Mouse (Mus musculus) neural tube, embryonic 12.5 days (tissue): Measurements from ENCODE around the gene Vars. TPM values are rescaled to one million over a fixed set of nuclear protein-coding genes. Genes with fewer than 3 reads are reported as not detected.
"Not testable (repeated sequence)": the region's sequence is repeated elsewhere in the genome, so short reads cannot be mapped to it uniquely, and the experiment has no call there.

Experiments
- ATAC-seq: fragments of 200-750 bp; cut with Nextera tagmentation; 2 replicates; pipeline ENCODE4 v1.8.0; 2017; ENCODE audit warnings: low read depth, mild to moderate bottlenecking, moderate TSS enrichment, moderate library complexity; ENCODE audit not compliant: low FRiP score
- H3K27ac ChIP-seq: fragments of 300-500 bp; sonication (generic); 2 replicates; pipeline ENCODE4 v1.5.1; 2016
- H3K27me3 ChIP-seq: fragments of 300-500 bp; sonication (generic); replicated peaks from 2 replicates; pipeline ENCODE4 v1.6.1; 2016; ENCODE audit warnings: mild to moderate bottlenecking
- H3K36me3 ChIP-seq: fragments of 300-500 bp; sonication (generic); 2 replicates; pipeline ENCODE4 v1.6.1; 2016; ENCODE audit warnings: mild to moderate bottlenecking
- H3K4me1 ChIP-seq: fragments of 300-500 bp; sonication (generic); 2 replicates; pipeline ENCODE4 v1.6.1; 2016
- H3K4me2 ChIP-seq: fragments of 300-500 bp; sonication (generic); replicated peaks from 2 replicates; pipeline ENCODE4 v1.6.1; 2016; ENCODE audit warnings: mild to moderate bottlenecking
- H3K4me3 ChIP-seq: fragments of 300-500 bp; sonication (generic); 2 replicates; pipeline ENCODE4 v1.5.1; 2016
- H3K9ac ChIP-seq: fragments of 300-500 bp; sonication (generic); 2 replicates; pipeline ENCODE4 v1.6.1; 2016; ENCODE audit warnings: mild to moderate bottlenecking
- H3K9me3 ChIP-seq: fragments of 300-500 bp; sonication (generic); 2 replicates; pipeline ENCODE4 v1.6.1; 2016; ENCODE audit warnings: mild to moderate bottlenecking
- WGBS: fragments of 180-500 bp; shearing (Covaris S2); methylation state at CpG from one replicate; pipeline ENCODE4 v1.1.7; 2016; 5-methylcytosine and 5-hydroxymethylcytosine counted together
- polyA plus RNA-seq: library from polyadenylated mRNA; unstranded; fragments of >200 nt; fragmentation: Nextera tagmentation; extraction: Ambion mirVana; gene quantifications from 2 replicates; pipeline ENCODE4 v1.2.1, GENCODE M21; 2016

The Vars gene
- polyA plus RNA-seq, 1 experiment from 2014 or later = 118 TPM

GRCm38 (mm10) chr17:34959130-34959778 is 41.5 kb upstream of the Vars start, which contains the start of gene Hspa1b:
Gene Hspa1b, minus strand, starts transcription at chr17:34959238.
- WGBS = under 1% methylated on average over 32 of the region's 32 CpGs
- H3K27ac ChIP-seq, H3K9me3 ChIP-seq, H3K36me3 ChIP-seq, H3K4me1 ChIP-seq: not testable (repeated sequence)
- Histone ChIP-seq H3K27me3 (peaks cover 20% of the 10 kb centered on the region), H3K9ac (0 out of 2 replicates have a peak within 1 kb of the TSS, but pooled peaks have one; percentile 33), H3K4me3 (peak within 1 kb of the TSS; percentile 40), H3K4me2 (peak within 1 kb of the TSS; percentile 78)
- peak; percentile 95 for ATAC-seq

- peaks cover 17% of the 10 kb centered on the region for H3K27me3 ChIP-seq
- H3K27ac ChIP-seq = no peak overlapping the region
- WGBS = 16% methylated on average over 12 of the region's 12 CpGs
- peak overlapping the region; percentile 78 for H3K4me2 ChIP-seq
- no peaks in the 10 kb centered on the region for H3K9me3 ChIP-seq
- peak overlapping the region; percentile 40 for H3K4me3 ChIP-seq
- no peak for ATAC-seq
- peaks cover 9% of the 10 kb centered on the region for H3K4me1 ChIP-seq
- H3K9ac ChIP-seq = 0 out of 2 replicates have a peak overlapping the region, but pooled peaks have one; percentile 33
- no peaks in the 10 kb centered on the region for H3K36me3 ChIP-seq
Observed at GRCm38 (mm10) chr17:34959881-34960515, 40.8 kb upstream of the Vars start.

- peaks cover 8% of the 10 kb centered on the region for H3K27me3 ChIP-seq
- H3K4me3 ChIP-seq = no peak overlapping the region
- H3K9me3 ChIP-seq = no peaks in the 10 kb centered on the region
- no peak for ATAC-seq
- H3K4me1 ChIP-seq = peaks cover 9% of the 10 kb centered on the region
- H3K9ac ChIP-seq = no peak overlapping the region
- H3K36me3 ChIP-seq = no peaks in the 10 kb centered on the region
- H3K4me2 ChIP-seq = no peak overlapping the region
- H3K27ac ChIP-seq = no peak overlapping the region
Observed at GRCm38 (mm10) chr17:34960702-34961493, 39.9 kb upstream of the Vars start.

DNA sequence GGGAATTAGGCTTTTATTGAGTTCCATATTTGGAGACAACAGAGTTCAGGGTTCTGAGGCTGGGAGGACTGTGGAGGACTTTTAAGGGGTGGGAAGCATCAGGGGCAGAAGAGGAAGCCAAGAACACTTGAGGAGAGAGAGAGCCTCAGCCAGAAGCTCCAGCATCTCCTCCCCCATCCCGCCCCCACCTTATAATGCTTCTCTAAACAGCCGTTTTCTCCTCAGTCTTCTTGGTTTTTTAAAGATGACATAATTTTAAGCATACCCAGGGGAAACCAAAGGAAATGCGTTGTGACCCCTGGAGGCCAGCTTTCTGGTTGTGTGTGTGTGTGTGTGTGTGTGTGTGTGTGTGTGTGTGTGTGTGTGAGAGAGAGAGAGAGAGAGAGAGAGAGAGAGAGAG is 38.7 kb upstream of the Vars start:
- no peak overlapping the region for H3K4me2 ChIP-seq
- H3K9ac ChIP-seq = no peak overlapping the region
- no peak overlapping the region for H3K27ac ChIP-seq
- no peaks in the 10 kb centered on the region for H3K9me3 ChIP-seq
- ATAC-seq = no peak
- H3K36me3 ChIP-seq = no peaks in the 10 kb centered on the region
- H3K27me3 ChIP-seq = peaks cover 6% of the 10 kb centered on the region
- WGBS = 41% methylated on average over 3 of the region's 3 CpGs
- H3K4me1 ChIP-seq = peaks cover 9% of the 10 kb centered on the region
- H3K4me3 ChIP-seq = no peak overlapping the region

GRCm38 (mm10) chr17:34962841-34963240 is 37.9 kb upstream of the Vars start:
- Histone ChIP-seq H3K27ac (no peak overlapping the region), H3K9me3 (no peaks in the 10 kb centered on the region), H3K27me3 (peaks cover 10% of the 10 kb centered on the region), H3K4me1 (peaks cover 9% of the 10 kb centered on the region), H3K36me3 (no peaks in the 10 kb centered on the region), H3K9ac (no peak overlapping the region), H3K4me2 (no peak overlapping the region), H3K4me3 (no peak overlapping the region)
- WGBS = 33% methylated on average over 1 of the region's 1 CpGs
- no peak for ATAC-seq

- Histone ChIP-seq H3K4me2 (no peak overlapping the region), H3K4me1 (peaks cover 5% of the 10 kb centered on the region; the same call in 1 of the 2 replicates), H3K27me3 (peaks cover 28% of the 10 kb centered on the region), H3K27ac (no peak overlapping the region), H3K9me3 (no peaks in the 10 kb centered on the region), H3K36me3 (no peaks in the 10 kb centered on the region), H3K4me3 (no peak overlapping the region), H3K9ac (0 out of 2 replicates have a peak overlapping the region, but pooled peaks have one; percentile 8)
- WGBS = 30% methylated on average over 1 of the region's 1 CpGs
- no peak for ATAC-seq
Observed at GRCm38 (mm10) chr17:34964640-34965049, 36.1 kb upstream of the Vars start.

- peaks cover 31% of the 10 kb centered on the region for H3K27me3 ChIP-seq
- 84% methylated on average over 5 of the region's 5 CpGs for WGBS
Observed at GRCm38 (mm10) chr17:34965627-34966026, 35.2 kb upstream of the Vars start.

DNA sequence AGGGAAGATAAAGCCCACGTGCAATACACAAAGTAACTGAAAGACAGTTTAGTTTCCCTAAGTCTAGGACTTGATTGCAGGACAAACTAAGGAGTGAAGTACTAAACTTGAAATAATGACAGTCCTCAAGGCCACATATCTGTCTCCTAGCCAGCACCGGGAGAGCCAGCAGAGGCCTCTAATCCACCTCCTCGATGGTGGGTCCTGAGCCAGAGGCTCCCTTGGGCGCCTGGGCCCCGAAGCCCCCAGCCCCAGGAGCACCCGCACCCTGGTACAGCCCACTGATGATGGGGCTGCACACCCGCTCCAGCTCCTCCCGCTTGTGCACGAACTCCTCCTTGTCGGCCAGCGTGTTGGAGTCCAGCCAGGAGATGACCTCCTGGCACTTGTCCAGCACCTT is 31.0 kb upstream of the Vars start, which contains the start of gene Gm20481:
TSS of gene Gm20481 (plus strand) at position 91 of the 400 bp plus-strand sequence.
- 71% methylated on average over 8 of the region's 11 CpGs for WGBS

More at GRCm38 (mm10) chr17:34965627-34966026, 35.2 kb upstream of the Vars start:
- Histone ChIP-seq H3K9ac (no peak overlapping the region), H3K4me1 (no peaks in the 10 kb centered on the region), H3K4me2 (no peak overlapping the region), H3K4me3 (no peak overlapping the region), H3K36me3 (no peaks in the 10 kb centered on the region), H3K9me3 (no peaks in the 10 kb centered on the region), H3K27ac (no peak overlapping the region)
- ATAC-seq = no peak

DNA sequence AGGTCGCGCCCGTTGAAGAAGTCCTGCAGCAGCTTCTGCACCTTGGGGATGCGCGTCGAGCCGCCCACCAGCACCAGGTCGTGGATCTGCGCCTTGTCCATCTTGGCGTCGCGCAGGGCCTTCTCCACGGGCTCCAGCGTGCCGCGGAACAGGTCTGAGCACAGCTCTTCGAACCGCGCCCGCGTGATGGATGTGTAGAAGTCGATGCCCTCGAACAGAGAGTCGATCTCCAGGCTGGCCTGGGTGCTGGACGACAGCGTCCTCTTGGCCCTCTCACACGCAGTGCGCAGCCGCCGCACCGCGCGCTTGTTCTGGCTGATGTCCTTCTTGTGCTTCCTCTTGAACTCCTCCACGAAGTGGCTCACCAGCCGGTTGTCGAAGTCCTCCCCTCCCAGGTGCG is 29.9 kb upstream of the Vars start:
- H3K36me3 ChIP-seq, H3K27ac ChIP-seq, H3K9me3 ChIP-seq, H3K4me1 ChIP-seq, H3K4me2 ChIP-seq, ATAC-seq, H3K9ac ChIP-seq, H3K4me3 ChIP-seq: not testable (repeated sequence)
- peaks cover 26% of the 10 kb centered on the region for H3K27me3 ChIP-seq
- WGBS = 31% methylated on average over 26 of the region's 37 CpGs

More for the DNA sequence above, 31.0 kb upstream of the Vars start, which contains the start of gene Gm20481:
- not testable (repeated sequence) for H3K9me3 ChIP-seq, H3K4me3 ChIP-seq, H3K4me2 ChIP-seq, H3K36me3 ChIP-seq, H3K4me1 ChIP-seq, ATAC-seq, H3K27ac ChIP-seq, H3K9ac ChIP-seq
- peaks cover 26% of the 10 kb centered on the region for H3K27me3 ChIP-seq

GRCm38 (mm10) chr17:34971694-34972068 is 29.1 kb upstream of the Vars start:
- not testable (repeated sequence) for H3K4me1 ChIP-seq, H3K36me3 ChIP-seq, H3K9me3 ChIP-seq, H3K9ac ChIP-seq, H3K27ac ChIP-seq
- Histone ChIP-seq H3K27me3 (peaks cover 26% of the 10 kb centered on the region), H3K4me2 (peak overlapping the region; percentile 77), H3K4me3 (peak overlapping the region; percentile 36)
- 7% methylated on average over 7 of the region's 43 CpGs for WGBS
- peak; percentile 57 for ATAC-seq

- H3K4me2 ChIP-seq = peak within 1 kb of the TSS; percentile 77
- H3K36me3 ChIP-seq, H3K9ac ChIP-seq, H3K27ac ChIP-seq, H3K4me1 ChIP-seq, H3K9me3 ChIP-seq: not testable (repeated sequence)
- H3K27me3 ChIP-seq = peaks cover 26% of the 10 kb centered on the region
- peak within 1 kb of the TSS; percentile 36 for H3K4me3 ChIP-seq
- ATAC-seq = peak; percentile 94
- WGBS = under 1% methylated on average over 30 of the region's 33 CpGs
Observed at GRCm38 (mm10) chr17:34972069-34972749, 28.6 kb upstream of the Vars start, which contains the start of the genes Hspa1a and Hspa1l. Gene Hspa1a, minus strand, starts transcription at chr17:34972156. Gene Hspa1l, plus strand, starts transcription at chr17:34972703.
